Mouse (Mus musculus) erythroblast, embryonic 14.5 days (primary cell): ENCODE measurements around the gene Clip2.

ENCODE experiments used
- GATA1 ChIP-seq: IDR thresholded peaks from 2 replicates; pipeline ENCODE4 v1.6.1; 2012; ENCODE audit warnings: low read length, inconsistent platforms, mixed read lengths
- TAL1 ChIP-seq: IDR thresholded peaks from 3 replicates; pipeline ENCODE4 v1.6.1; 2012; ENCODE audit warnings: low read length, inconsistent platforms, mixed read lengths

- TF ChIP-seq GATA1, result no peak
- no peak for TF ChIP-seq TAL1
Observed at GRCm38 (mm10) chr5:134584798-134585197, 32.6 kb upstream of the Clip2 start.
